Mouse (Mus musculus): ENCODE measurements around the gene Ptprd.

- TF ChIP-seq CTCF (IDR thresholded peaks at IDR 0.05; ENCODE audit: low read depth, low read length) (no peak), GATA1 (IDR thresholded peaks at IDR 0.05; ENCODE audit: borderline replicate concordance, low read length) (no peak), GATA2 (IDR thresholded peaks at IDR 0.05; ENCODE audit: borderline replicate concordance, low read depth, low read length) (no peak), POLR2AphosphoS5 (IDR thresholded peaks at IDR 0.05; ENCODE audit: insufficient replicate concordance, low read depth, low read length) (no peak), TAL1 (conservative IDR thresholded peaks at IDR 0.05; ENCODE audit: low read depth, low read length) (no peak)
Measured at GRCm38 (mm10) chr4:76440791-76441364, 1770.9 kb downstream of the Ptprd start.

Data from G1E (cell line).